Mouse (Mus musculus) limb, embryonic 11.5 days (tissue): Measurements from ENCODE around the gene Nkain2. TPM values are rescaled to one million over a fixed set of nuclear protein-coding genes. Genes with fewer than 3 reads are reported as not detected.

Source experiments
- ATAC-seq: fragments of 200-750 bp; cut with Nextera tagmentation; 2 replicates; pipeline ENCODE4 v1.8.0; 2017; ENCODE audit warnings: low read depth; ENCODE audit not compliant: insufficient number of reproducible peaks, low FRiP score, low TSS enrichment
- DNase-seq: peaks from one replicate; pipeline ENCODE4 v3.0.0-alpha.2; 2015; ENCODE audit warnings: low spot score
- H3K27ac ChIP-seq: fragments of 300-500 bp; sonication (generic); replicated peaks from 2 replicates; pipeline ENCODE4 v1.5.1; 2014; ENCODE audit warnings: low read depth, mild to moderate bottlenecking, low read length
- H3K27me3 ChIP-seq: fragments of 300-500 bp; sonication (generic); 2 replicates; pipeline ENCODE4 v1.6.1; 2014; ENCODE audit warnings: mild to moderate bottlenecking, low read length, mixed read lengths; ENCODE audit not compliant: control insufficient read depth, insufficient read depth
- H3K36me3 ChIP-seq: fragments of 300-500 bp; sonication (generic); 2 replicates; pipeline ENCODE4 v1.6.1; 2014; ENCODE audit warnings: mild to moderate bottlenecking, low read length, moderate library complexity, mixed read lengths; ENCODE audit not compliant: control insufficient read depth, insufficient read depth
- H3K4me1 ChIP-seq: fragments of 300-500 bp; sonication (generic); 2 replicates; pipeline ENCODE4 v1.6.1; 2014; ENCODE audit warnings: low read length, mixed read lengths; ENCODE audit not compliant: control insufficient read depth, insufficient read depth
- H3K4me2 ChIP-seq: fragments of 300-500 bp; sonication (generic); 2 replicates; pipeline ENCODE4 v1.6.1; 2014; ENCODE audit warnings: low read depth, mild to moderate bottlenecking, moderate library complexity; ENCODE audit not compliant: severe bottlenecking
- H3K4me3 ChIP-seq: fragments of 300-500 bp; sonication (generic); 2 replicates; pipeline ENCODE4 v1.5.1; 2014; ENCODE audit warnings: low read depth, low read length
- H3K9ac ChIP-seq: fragments of 300-500 bp; sonication (generic); 2 replicates; pipeline ENCODE4 v1.6.1; 2014; ENCODE audit warnings: mild to moderate bottlenecking, low read length
- H3K9me3 ChIP-seq: fragments of 300-500 bp; sonication (generic); 2 replicates; pipeline ENCODE4 v1.6.1; 2016; ENCODE audit warnings: low read length; ENCODE audit not compliant: control insufficient read depth
- WGBS: fragments of 180-500 bp; shearing (Covaris S2); extraction: QIAGEN DNeasy Blood & Tissue Kit; methylation state at CpG from one replicate; pipeline ENCODE4 v1.1.7; 2014; 5-methylcytosine and 5-hydroxymethylcytosine counted together
- polyA plus RNA-seq: library from polyadenylated mRNA; unstranded; fragments of >200 nt; fragmentation: Nextera tagmentation; extraction: Ambion mirVana; gene quantifications from 2 replicates; pipeline ENCODE4 v1.2.1, GENCODE M21; 2014

The Nkain2 gene
- polyA plus RNA-seq, 1 experiment from 2014 or later: 0.20 TPM

DNA sequence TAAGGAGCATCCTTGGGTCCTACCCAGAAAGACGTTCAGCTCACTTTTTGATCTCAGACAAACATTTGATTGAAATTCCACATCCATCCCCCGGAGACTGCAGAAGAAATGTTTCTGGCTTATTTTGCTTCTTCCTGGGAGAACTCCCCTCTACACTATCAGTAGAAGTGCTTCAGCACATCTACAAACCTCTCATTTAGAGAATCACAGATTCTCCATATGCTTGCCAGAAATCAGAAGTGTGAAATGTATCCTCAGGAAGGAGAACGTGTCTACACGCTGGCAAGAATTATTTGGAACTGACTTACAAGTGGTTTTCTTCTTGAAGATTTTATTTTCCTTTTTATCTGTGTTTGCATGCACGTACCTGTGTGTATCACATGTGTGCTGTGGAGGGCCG, 829.9 kb downstream of the Nkain2 start:
- no peak for ATAC-seq

DNA sequence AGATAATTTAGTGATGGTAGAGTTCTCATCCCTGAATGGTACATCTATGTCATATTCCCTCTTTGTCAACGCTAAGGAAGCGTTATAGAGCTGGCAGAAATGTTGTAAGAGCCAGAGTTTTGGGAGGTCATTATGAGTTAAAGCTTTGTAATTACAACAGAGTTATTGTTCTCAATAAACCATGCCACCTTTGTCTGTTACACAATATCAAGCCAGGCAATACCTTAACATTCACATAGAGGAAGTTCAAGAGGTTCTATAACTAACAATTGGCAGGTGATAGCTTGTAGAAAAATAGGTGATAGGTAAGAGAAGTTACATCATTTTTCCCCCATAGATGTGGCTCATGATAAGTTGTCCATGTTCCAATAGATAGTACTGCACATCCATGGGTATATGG, 832.0 kb downstream of the Nkain2 start:
- Histone ChIP-seq H3K9ac (no peak overlapping the region), H3K9me3 (no peaks in the 10 kb centered on the region), H3K27ac (no peak overlapping the region), H3K27me3 (no peaks in the 10 kb centered on the region), H3K4me3 (no peak overlapping the region), H3K4me1 (no peaks in the 10 kb centered on the region), H3K36me3 (no peaks in the 10 kb centered on the region), H3K4me2 (no peak overlapping the region)
- 83% methylated on average over 2 of the region's 2 CpGs for WGBS
- ATAC-seq (no peak), DNase-seq (no peak)

More for the DNA sequence above, 829.9 kb downstream of the Nkain2 start:
- no peaks in the 10 kb centered on the region for H3K4me1 ChIP-seq
- no peaks in the 10 kb centered on the region for H3K9me3 ChIP-seq
- WGBS: 87% methylated on average over 6 of the region's 6 CpGs
- no peaks in the 10 kb centered on the region for H3K27me3 ChIP-seq
- DNase-seq: no peak
- H3K9ac ChIP-seq: no peak overlapping the region
- no peaks in the 10 kb centered on the region for H3K36me3 ChIP-seq
- no peak overlapping the region for H3K4me3 ChIP-seq
- no peak overlapping the region for H3K27ac ChIP-seq
- H3K4me2 ChIP-seq: no peak overlapping the region

GRCm38 (mm10) chr10:32052546-32053295, 837.5 kb downstream of the Nkain2 start:
- no peak overlapping the region for H3K4me2 ChIP-seq
- no peaks in the 10 kb centered on the region for H3K27me3 ChIP-seq
- H3K4me3 ChIP-seq: no peak overlapping the region
- no peaks in the 10 kb centered on the region for H3K9me3 ChIP-seq
- ATAC-seq (no peak), DNase-seq (no peak)
- H3K9ac ChIP-seq: no peak overlapping the region
- 85% methylated on average over 5 of the region's 5 CpGs for WGBS
- no peaks in the 10 kb centered on the region for H3K36me3 ChIP-seq
- H3K4me1 ChIP-seq: no peaks in the 10 kb centered on the region
- no peak overlapping the region for H3K27ac ChIP-seq

- no peak for DNase-seq
- ATAC-seq: no peak
- WGBS: 85% methylated on average over 6 of the region's 6 CpGs
- H3K9ac ChIP-seq: no peak overlapping the region
- no peaks in the 10 kb centered on the region for H3K27me3 ChIP-seq
- H3K9me3 ChIP-seq: no peaks in the 10 kb centered on the region
- no peaks in the 10 kb centered on the region for H3K36me3 ChIP-seq
- H3K4me3 ChIP-seq: no peak overlapping the region
- H3K4me2 ChIP-seq: no peak overlapping the region
- no peak overlapping the region for H3K27ac ChIP-seq
- H3K4me1 ChIP-seq: no peaks in the 10 kb centered on the region
Measured at GRCm38 (mm10) chr10:32052045-32052444, 838.2 kb downstream of the Nkain2 start.

DNA sequence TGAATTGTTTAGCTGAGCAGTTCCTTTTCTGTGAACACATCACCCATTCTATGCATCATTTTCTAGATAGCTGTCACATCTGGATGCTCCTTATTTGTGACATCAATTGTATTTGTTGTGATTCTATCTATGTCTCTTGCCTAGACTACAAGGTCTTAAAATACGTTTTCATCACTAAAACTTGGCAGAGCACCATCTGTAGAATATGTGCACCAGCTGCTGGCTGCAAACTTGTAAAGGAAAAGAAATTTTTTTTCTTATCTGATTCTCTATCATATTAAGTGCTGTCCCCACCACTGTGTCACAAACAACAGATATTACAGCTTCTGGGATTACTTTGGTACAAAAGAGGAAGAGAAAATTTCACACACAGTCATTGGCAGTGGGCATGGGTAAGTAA, 860.3 kb downstream of the Nkain2 start:
- ATAC-seq: no peak

DNA sequence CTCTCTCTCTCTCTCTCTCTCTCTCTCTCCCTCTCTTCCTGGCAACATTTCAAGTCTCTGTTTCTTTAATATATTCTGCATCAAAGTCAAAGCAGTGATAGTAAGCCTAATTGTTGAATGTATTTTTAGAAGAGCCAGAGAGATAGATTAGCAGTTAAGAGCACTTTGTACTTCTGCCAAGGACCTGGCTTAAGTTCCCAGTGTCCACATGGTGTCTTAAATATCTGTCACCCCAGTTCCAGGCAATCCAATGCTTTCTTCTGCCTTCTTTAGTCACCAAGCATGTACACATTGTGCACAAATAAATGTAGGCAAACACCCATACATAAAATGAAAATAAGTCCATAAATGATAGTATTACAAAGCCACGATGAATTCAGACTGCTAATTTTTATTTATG, 871.9 kb downstream of the Nkain2 start:
- no peak for ATAC-seq
- WGBS: 78% methylated on average over 1 of the region's 1 CpGs
- Histone ChIP-seq H3K4me2 (no peak overlapping the region), H3K9me3 (no peaks in the 10 kb centered on the region), H3K36me3 (no peaks in the 10 kb centered on the region), H3K4me3 (no peak overlapping the region), H3K27ac (no peak overlapping the region), H3K4me1 (no peaks in the 10 kb centered on the region), H3K27me3 (no peaks in the 10 kb centered on the region), H3K9ac (no peak overlapping the region)
- DNase-seq: no peak

More for the DNA sequence above, 860.3 kb downstream of the Nkain2 start:
- H3K9me3 ChIP-seq: no peaks in the 10 kb centered on the region
- 45% methylated on average over 1 of the region's 1 CpGs for WGBS
- no peaks in the 10 kb centered on the region for H3K27me3 ChIP-seq
- no peaks in the 10 kb centered on the region for H3K36me3 ChIP-seq
- H3K9ac ChIP-seq: no peak overlapping the region
- H3K27ac ChIP-seq: no peak overlapping the region
- no peak overlapping the region for H3K4me3 ChIP-seq
- H3K4me2 ChIP-seq: no peak overlapping the region
- no peak for DNase-seq
- no peaks in the 10 kb centered on the region for H3K4me1 ChIP-seq

GRCm38 (mm10) chr10:32001216-32001753, 889.0 kb downstream of the Nkain2 start:
- Histone ChIP-seq H3K9me3 (no peaks in the 10 kb centered on the region), H3K9ac (no peak overlapping the region), H3K4me2 (no peak overlapping the region), H3K36me3 (no peaks in the 10 kb centered on the region), H3K4me3 (no peak overlapping the region), H3K27ac (no peak overlapping the region), H3K27me3 (no peaks in the 10 kb centered on the region), H3K4me1 (no peaks in the 10 kb centered on the region)
- 83% methylated on average over 1 of the region's 1 CpGs for WGBS
- no peak for ATAC-seq
- no peak for DNase-seq

DNA sequence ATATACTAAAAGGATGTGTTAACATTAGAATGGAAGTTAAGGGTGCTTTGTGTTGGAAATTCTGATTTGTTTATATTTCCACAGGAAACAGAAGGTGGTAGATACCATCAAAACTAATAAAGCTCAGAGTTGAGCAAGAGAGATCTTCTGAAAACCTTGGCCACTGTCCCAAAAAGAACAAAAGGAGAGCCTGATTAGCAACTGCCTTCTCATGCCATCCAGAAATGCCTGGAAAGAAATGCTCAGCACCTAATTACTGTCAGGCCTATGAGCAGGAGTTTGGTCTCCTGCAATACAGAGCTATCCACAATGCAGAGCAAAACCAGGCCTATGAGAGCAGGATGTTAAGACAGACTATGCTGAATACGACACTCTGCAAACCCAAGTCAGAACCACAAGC, 897.1 kb downstream of the Nkain2 start:
- H3K27me3 ChIP-seq: no peaks in the 10 kb centered on the region
- no peak for DNase-seq
- no peak for ATAC-seq
- H3K9me3 ChIP-seq: no peaks in the 10 kb centered on the region
- whole genome bisulfite sequencing: 78% methylated on average over 1 of the region's 1 CpGs
- H3K4me1 ChIP-seq: no peaks in the 10 kb centered on the region
- H3K27ac ChIP-seq: no peak overlapping the region
- H3K9ac ChIP-seq: no peak overlapping the region
- no peak overlapping the region for H3K4me3 ChIP-seq
- H3K4me2 ChIP-seq: no peak overlapping the region
- no peaks in the 10 kb centered on the region for H3K36me3 ChIP-seq

DNA sequence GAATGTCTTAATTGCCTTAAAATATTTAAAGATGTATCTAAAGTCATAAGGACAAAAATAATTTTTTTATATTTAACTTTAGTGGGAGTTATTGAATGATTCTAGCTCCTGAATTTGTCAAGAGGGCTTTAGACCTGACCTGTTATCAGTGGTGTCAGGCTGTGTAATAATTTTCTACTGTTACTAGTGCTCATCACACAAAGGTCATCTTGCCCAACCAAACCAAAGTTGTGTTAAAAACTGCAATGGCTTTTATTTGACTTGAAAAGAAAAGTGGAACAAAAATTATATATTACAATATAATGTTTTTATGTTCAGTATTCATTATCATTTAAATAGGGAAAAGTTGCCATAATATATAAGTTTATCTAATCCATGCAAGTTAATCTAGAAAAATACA, 911.9 kb downstream of the Nkain2 start:
- Histone ChIP-seq H3K4me3 (no peak overlapping the region), H3K36me3 (no peaks in the 10 kb centered on the region), H3K9me3 (no peaks in the 10 kb centered on the region), H3K9ac (no peak overlapping the region), H3K4me1 (no peaks in the 10 kb centered on the region), H3K27ac (no peak overlapping the region), H3K27me3 (no peaks in the 10 kb centered on the region), H3K4me2 (no peak overlapping the region)
- no peak for DNase-seq
- ATAC-seq: no peak
